Mouse (Mus musculus) embryonic facial prominence, embryonic 13.5 days (tissue): Measurements from ENCODE around the gene Babam2. TPM values are rescaled to one million over a fixed set of nuclear protein-coding genes. Genes with fewer than 3 reads are reported as not detected.
A peak's percentile ranks its signal among the peaks of the same experiment; 100 is the strongest.

Source experiments
- ATAC-seq: fragments of 200-750 bp; cut with Nextera tagmentation; 2 replicates; pipeline ENCODE4 v1.8.0; 2017; ENCODE audit warnings: low read depth; ENCODE audit not compliant: insufficient number of reproducible peaks, insufficient read depth, low FRiP score, low TSS enrichment
- H3K27ac ChIP-seq: fragments of 300-500 bp; sonication (generic); 2 replicates; pipeline ENCODE4 v1.5.1; 2015; ENCODE audit warnings: moderate library complexity, mild to moderate bottlenecking, inconsistent platforms
- H3K27me3 ChIP-seq: fragments of 300-500 bp; sonication (generic); 2 replicates; pipeline ENCODE4 v1.6.1; 2015; ENCODE audit warnings: mild to moderate bottlenecking, inconsistent platforms
- H3K36me3 ChIP-seq: fragments of 300-500 bp; sonication (generic); 2 replicates; pipeline ENCODE4 v1.6.1; 2015; ENCODE audit warnings: mild to moderate bottlenecking, inconsistent platforms
- H3K4me1 ChIP-seq: fragments of 300-500 bp; sonication (generic); 2 replicates; pipeline ENCODE4 v1.6.1; 2015; ENCODE audit warnings: inconsistent platforms
- H3K4me2 ChIP-seq: fragments of 300-500 bp; sonication (generic); 2 replicates; pipeline ENCODE4 v1.6.1; 2015; ENCODE audit warnings: moderate library complexity, mild to moderate bottlenecking, inconsistent platforms
- H3K4me3 ChIP-seq: fragments of 300-500 bp; sonication (generic); 2 replicates; pipeline ENCODE4 v1.5.1; 2015; ENCODE audit warnings: mild to moderate bottlenecking, inconsistent platforms
- H3K9ac ChIP-seq: fragments of 300-500 bp; sonication (generic); 2 replicates; pipeline ENCODE4 v1.6.1; 2015; ENCODE audit warnings: mild to moderate bottlenecking, inconsistent platforms
- H3K9me3 ChIP-seq: fragments of 300-500 bp; sonication (generic); 2 replicates; pipeline ENCODE4 v1.6.1; 2016; ENCODE audit warnings: inconsistent platforms
- WGBS: fragments of 180-500 bp; shearing (Covaris S2); methylation state at CpG from one replicate; pipeline ENCODE4 v1.1.7; 2015; ENCODE audit warnings: mixed read lengths; 5-methylcytosine and 5-hydroxymethylcytosine counted together
- polyA plus RNA-seq: library from polyadenylated mRNA; unstranded; fragments of >200 nt; fragmentation: Nextera tagmentation; extraction: Ambion mirVana; gene quantifications from 2 replicates; pipeline ENCODE4 v1.2.1, GENCODE M21; 2015

The Babam2 gene
- polyA plus RNA-seq, 1 experiment from 2014 or later: 50.1 TPM

DNA sequence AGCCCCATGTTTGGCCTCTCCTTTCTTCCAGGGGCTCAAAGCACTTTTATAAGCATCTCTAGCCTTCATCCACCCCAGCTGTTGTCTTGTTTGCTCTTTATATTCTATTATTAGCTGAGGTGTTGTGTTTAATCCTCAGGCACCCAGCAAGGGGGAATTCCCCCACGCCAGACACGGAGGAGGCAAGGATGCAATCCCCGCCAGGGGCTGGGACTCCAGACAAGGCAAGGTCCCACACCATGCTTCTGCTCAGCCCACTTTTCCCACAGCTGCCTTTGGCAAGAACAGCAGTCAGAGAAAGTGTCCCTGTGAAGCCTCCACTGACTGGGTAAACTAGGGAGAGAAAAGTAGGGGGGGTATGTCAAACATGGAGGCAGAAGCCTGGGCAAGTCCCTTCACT is 401.2 kb downstream of the Babam2 start:
- no peak overlapping the region for H3K9ac ChIP-seq
- peaks cover 40% of the 10 kb centered on the region for H3K4me1 ChIP-seq
- 71% methylated on average over 3 of the region's 3 CpGs for WGBS
- H3K27ac ChIP-seq: no peak overlapping the region
- no peaks in the 10 kb centered on the region for H3K27me3 ChIP-seq
- H3K4me3 ChIP-seq: no peak overlapping the region
- ATAC-seq: no peak
- H3K36me3 ChIP-seq: no peaks in the 10 kb centered on the region
- no peaks in the 10 kb centered on the region for H3K9me3 ChIP-seq
- H3K4me2 ChIP-seq: no peak overlapping the region

DNA sequence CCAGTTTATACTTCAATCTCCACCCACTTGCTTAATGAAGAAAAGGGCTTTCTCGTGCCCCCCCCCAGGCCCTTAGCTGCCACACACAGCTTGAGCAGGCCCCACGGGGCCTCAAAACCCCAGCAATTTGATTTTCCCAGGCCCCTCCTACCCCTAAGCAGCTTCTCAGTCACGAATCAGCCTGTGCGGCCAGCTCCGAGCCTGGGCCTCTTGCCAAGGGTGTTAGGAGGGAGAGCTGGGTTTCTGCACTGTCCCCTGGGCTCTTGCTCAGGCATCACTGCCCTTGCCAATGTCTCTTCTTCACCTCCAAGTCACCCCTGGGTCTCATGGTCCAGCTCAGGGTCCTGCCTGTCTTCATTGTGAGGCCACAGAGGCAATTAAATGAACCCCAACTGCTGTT is 405.0 kb downstream of the Babam2 start:
- Histone ChIP-seq H3K27me3 (no peaks in the 10 kb centered on the region), H3K9me3 (no peaks in the 10 kb centered on the region), H3K4me3 (no peak overlapping the region), H3K4me1 (peaks cover 40% of the 10 kb centered on the region), H3K36me3 (no peaks in the 10 kb centered on the region), H3K4me2 (peak overlapping the region; percentile 7; the same call in 1 of the 2 replicates), H3K27ac (peak overlapping the region; percentile 70), H3K9ac (peak overlapping the region; percentile 22; the same call in 1 of the 2 replicates)
- whole genome bisulfite sequencing: 6% methylated on average over 5 of the region's 5 CpGs
- ATAC-seq: peak; percentile 62; the same call in 1 of the 2 replicates

DNA sequence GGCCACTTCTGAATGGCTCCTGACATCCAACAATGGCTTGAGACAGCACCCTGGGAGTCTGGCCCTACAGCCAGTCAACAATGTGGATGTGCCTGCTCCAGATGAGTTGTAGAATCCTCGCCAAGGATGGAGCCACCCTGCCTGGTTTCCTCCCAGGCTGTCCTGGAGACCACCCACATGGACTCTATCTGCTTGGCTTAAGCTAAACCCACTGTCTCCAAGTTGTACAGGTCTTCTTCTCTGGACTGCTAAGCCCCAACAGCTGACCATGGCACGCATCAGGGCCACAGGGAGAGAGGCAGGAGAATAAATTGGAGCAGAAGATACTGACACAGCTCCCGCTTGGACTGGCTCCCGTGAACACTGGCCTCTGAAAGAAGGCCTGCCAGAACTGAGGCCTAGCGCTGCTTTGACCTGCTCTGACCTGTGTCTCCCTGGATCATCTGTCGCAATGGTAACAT is 405.5 kb downstream of the Babam2 start:
- Histone ChIP-seq H3K27me3 (no peaks in the 10 kb centered on the region), H3K9me3 (no peaks in the 10 kb centered on the region), H3K36me3 (no peaks in the 10 kb centered on the region), H3K27ac (peak overlapping the region; percentile 70; the same call in 1 of the 2 replicates), H3K9ac (no peak overlapping the region), H3K4me3 (no peak overlapping the region), H3K4me2 (no peak overlapping the region), H3K4me1 (peaks cover 40% of the 10 kb centered on the region)
- no peak for ATAC-seq
- 80% methylated on average over 6 of the region's 6 CpGs for WGBS

DNA sequence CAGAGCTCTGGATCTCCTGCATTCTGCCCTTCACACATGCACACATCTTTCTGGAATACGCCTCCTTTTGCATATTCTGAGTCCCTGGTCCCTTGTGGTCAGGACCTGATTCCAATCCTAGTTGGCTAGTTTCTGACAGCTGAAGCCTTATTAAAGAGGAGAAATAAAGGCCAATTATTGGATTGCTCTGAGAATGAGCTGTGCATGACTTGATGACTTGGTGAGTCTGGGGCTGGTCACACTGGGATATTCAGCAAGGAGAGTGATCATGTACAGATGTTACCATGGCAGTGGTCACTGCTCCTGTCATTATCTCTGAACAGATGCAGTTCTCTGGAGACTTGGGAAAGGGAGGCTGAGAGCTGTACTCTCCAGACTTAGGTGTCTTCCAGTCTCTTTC is 406.1 kb downstream of the Babam2 start:
- ATAC-seq: no peak
- Histone ChIP-seq H3K4me3 (no peak overlapping the region), H3K27ac (no peak overlapping the region), H3K9ac (no peak overlapping the region), H3K27me3 (no peaks in the 10 kb centered on the region), H3K9me3 (no peaks in the 10 kb centered on the region), H3K36me3 (no peaks in the 10 kb centered on the region), H3K4me2 (no peak overlapping the region), H3K4me1 (peaks cover 40% of the 10 kb centered on the region)
- WGBS: 89% methylated on average over 1 of the region's 1 CpGs

DNA sequence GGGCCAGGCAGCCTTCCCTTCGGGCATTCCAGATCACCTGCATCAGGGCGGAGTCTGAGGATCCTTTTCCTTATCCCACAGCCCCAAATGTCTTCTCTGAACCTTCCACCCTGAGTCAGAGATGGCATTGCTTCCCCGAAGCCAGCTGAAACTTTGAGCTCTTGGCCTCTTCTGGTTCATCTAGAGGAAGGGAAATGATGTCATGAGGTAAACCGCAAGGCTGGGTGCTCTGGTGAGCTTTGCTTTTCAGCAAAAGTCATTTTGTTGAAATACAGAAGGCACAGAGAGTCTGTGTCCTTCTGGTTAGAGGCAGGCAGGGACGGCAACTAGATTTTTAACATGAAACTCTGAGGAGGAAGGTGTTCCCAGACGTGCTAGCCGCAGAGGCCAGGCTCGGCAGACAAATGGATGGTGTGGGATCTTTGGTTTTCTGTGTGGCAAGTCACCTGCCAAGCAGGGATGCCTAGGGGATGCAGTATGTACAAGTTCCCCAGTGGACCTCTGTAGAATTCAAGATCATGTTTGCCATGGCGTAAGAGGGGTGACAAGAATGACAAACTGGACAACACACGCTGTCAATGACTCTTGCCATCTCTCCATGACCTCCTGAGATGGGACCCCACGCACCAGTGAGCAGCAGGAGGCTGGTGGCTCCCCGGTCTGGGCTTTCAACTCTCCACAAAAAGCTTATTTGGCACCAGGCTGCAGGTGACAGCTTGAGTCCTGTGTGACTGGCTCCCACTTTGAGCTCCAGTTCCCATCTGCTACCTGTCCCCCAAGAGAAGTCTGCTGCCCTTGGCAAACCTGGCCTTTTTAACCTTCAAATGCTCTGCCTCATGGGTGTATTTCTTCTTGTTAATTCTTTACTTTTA is 406.9 kb downstream of the Babam2 start:
- H3K27ac ChIP-seq: no peak overlapping the region

DNA sequence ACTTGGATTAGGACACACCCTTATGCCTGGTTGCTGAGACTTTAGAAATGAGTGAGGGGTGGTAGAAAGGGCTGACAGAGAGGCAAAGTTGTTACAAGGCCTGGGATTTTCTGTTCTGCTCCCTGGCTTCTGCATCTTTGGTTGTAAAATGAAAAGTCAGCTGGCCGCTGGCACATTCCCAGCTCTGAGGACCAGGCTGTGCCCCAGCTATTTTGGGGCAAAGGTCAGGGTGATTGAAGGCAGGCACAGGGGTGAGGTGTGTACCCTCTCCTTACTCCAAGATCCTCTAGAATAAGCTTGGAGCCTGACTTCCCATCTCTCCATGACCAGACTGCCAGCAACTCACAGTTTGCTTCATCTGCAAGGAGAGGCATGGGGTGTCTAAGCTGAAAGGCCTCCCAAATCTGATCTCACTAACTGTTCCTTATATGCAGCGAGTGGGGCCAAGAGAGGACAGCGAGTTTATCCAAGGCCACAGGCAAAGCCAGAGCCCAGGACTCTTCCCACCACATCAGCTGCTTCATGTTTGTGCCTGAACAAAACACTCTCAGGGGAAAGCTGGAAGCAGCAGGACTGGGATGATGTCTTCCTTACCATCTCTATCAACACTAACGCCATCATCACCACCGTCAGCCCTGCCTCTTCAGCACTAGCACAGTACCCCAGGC is 409.1 kb downstream of the Babam2 start:
- Histone ChIP-seq H3K27me3 (no peaks in the 10 kb centered on the region), H3K27ac (no peak overlapping the region), H3K9ac (no peak overlapping the region), H3K4me1 (peaks cover 21% of the 10 kb centered on the region), H3K4me2 (no peak overlapping the region), H3K36me3 (no peaks in the 10 kb centered on the region), H3K4me3 (no peak overlapping the region), H3K9me3 (no peaks in the 10 kb centered on the region)
- ATAC-seq: no peak
- 77% methylated on average over 5 of the region's 5 CpGs for WGBS

More for the DNA sequence above, 406.9 kb downstream of the Babam2 start:
- no peak for ATAC-seq
- 86% methylated on average over 12 of the region's 12 CpGs for WGBS
- H3K36me3 ChIP-seq: no peaks in the 10 kb centered on the region
- no peaks in the 10 kb centered on the region for H3K9me3 ChIP-seq
- H3K27me3 ChIP-seq: no peaks in the 10 kb centered on the region
- H3K4me2 ChIP-seq: no peak overlapping the region
- H3K4me1 ChIP-seq: peaks cover 34% of the 10 kb centered on the region
- no peak overlapping the region for H3K9ac ChIP-seq
- H3K4me3 ChIP-seq: no peak overlapping the region

DNA sequence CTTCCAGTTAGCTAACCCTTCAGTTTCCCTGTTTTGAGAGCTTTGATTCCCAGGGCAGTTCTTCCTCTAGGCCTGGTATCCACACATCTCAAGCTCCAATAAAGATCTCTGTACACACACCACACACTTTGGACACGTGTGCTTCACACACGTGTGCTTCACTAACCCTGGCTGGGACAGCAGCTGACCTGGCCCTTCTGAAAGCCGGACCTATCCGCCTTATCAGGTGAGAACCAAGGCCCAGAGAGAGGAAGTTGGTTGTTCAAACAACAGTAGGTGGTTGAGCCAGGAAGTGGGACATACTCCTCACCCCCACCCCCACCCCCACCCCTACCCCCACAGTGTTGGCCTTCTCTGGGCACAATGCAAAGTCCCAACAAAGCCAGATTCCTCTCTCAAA is 413.2 kb downstream of the Babam2 start:
- H3K27ac ChIP-seq: no peak overlapping the region
- H3K27me3 ChIP-seq: no peaks in the 10 kb centered on the region
- no peaks in the 10 kb centered on the region for H3K36me3 ChIP-seq
- H3K4me1 ChIP-seq: peaks cover 12% of the 10 kb centered on the region; the same call in 1 of the 2 replicates
- H3K9ac ChIP-seq: no peak overlapping the region
- no peak overlapping the region for H3K4me2 ChIP-seq
- no peak for ATAC-seq
- 90% methylated on average over 4 of the region's 4 CpGs for WGBS
- no peaks in the 10 kb centered on the region for H3K9me3 ChIP-seq
- no peak overlapping the region for H3K4me3 ChIP-seq

DNA sequence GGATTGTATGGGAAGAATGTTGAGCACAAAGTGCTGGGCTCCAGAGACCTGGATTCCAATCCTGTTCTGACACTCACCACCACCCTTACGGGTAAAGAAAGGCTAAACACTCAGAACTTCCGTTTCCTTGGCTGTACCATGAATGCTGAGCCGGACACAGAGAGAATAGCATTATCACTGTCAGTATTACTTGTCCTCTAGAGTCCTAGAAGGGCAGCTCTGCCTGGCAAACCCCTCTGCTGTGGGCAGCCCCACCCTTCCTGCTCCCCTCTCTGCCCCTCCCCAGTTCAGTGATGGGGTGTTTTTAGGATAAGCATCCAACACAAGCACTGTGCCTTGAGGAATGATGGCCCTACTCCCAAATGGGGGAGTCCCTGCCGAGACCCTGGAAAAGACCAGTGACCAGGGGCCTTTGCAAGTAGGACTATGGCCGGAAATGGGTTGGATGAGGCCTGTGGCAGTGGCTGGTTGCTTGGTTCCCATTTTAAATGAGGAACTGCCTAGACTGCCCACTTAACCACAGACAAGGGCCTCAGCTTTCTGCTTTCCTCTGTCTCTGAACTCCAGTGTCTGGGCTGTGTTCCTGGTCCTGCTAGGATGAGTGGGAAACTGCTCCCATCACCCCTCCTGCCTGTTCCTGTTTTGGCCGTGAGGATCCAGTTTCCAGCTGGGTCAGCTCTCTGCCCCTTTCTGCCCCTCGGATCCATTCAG is 414.9 kb downstream of the Babam2 start:
- H3K4me1 ChIP-seq: peaks cover 12% of the 10 kb centered on the region; the same call in 1 of the 2 replicates
- no peak overlapping the region for H3K9ac ChIP-seq
- no peaks in the 10 kb centered on the region for H3K27me3 ChIP-seq
- no peak overlapping the region for H3K4me3 ChIP-seq
- H3K36me3 ChIP-seq: no peaks in the 10 kb centered on the region
- peak overlapping the region; percentile 22; the same call in 1 of the 2 replicates for H3K27ac ChIP-seq
- 72% methylated on average over 7 of the region's 7 CpGs for WGBS
- ATAC-seq: no peak
- H3K4me2 ChIP-seq: no peak overlapping the region
- no peaks in the 10 kb centered on the region for H3K9me3 ChIP-seq

DNA sequence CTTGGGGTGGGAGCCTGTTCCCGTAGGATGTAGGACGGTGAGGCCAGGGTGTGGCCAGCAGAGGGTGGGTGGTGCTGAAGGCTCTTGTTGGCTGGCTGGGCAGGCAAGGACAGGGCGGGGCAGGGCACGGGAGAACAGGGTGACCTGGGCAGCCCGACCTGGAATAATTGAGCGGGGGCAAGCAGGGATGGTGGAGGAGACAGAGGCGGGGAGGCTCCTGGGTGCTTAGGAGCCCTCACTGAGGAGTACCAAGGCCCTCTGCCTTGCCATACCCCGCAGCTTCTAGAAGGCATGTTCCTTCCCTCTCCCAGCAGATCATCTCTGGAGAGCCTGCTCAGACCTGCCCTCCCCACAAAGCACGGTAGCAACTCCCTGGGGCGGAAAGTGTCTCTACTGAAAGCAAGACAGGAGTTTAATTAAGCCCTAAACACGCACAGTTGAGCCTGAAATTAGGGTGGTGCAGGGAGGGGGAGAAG is 423.5 kb downstream of the Babam2 start:
- Histone ChIP-seq H3K9me3 (no peaks in the 10 kb centered on the region), H3K4me3 (no peak overlapping the region), H3K9ac (no peak overlapping the region), H3K4me1 (peaks cover 30% of the 10 kb centered on the region), H3K27me3 (no peaks in the 10 kb centered on the region), H3K4me2 (0 out of 2 replicates have a peak overlapping the region, but pooled peaks have one; percentile 14), H3K36me3 (no peaks in the 10 kb centered on the region), H3K27ac (peak overlapping the region; percentile 77; the same call in 1 of the 2 replicates)
- ATAC-seq: peak; percentile 70; the same call in 1 of the 2 replicates
- WGBS: 41% methylated on average over 11 of the region's 11 CpGs

DNA sequence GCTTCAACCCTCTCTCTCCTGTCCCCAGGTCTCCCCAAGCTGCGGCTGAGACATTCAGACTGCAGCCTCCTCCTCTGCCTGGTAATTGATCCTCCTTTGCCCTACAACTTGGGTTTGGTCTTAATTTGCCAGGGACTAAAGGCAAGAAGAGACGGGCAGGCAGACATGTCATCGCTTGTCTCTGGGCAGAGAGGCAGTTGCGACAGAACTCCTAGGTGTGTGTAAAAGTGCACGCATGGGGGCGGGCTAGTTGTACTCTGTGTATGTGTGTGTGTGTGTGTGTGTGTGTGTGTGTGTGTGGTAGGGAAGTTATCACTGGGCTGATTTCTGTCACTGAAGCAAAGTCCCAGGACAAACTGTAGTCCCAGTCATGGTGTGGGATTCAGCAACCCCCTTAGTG is 424.5 kb downstream of the Babam2 start:
- ATAC-seq: no peak
- no peaks in the 10 kb centered on the region for H3K36me3 ChIP-seq
- no peak overlapping the region for H3K4me3 ChIP-seq
- no peak overlapping the region for H3K9ac ChIP-seq
- H3K4me2 ChIP-seq: 0 out of 2 replicates have a peak overlapping the region, but pooled peaks have one; percentile 14
- peak overlapping the region; percentile 77 for H3K27ac ChIP-seq
- 60% methylated on average over 6 of the region's 6 CpGs for WGBS
- H3K4me1 ChIP-seq: peaks cover 35% of the 10 kb centered on the region
- H3K9me3 ChIP-seq: no peaks in the 10 kb centered on the region
- H3K27me3 ChIP-seq: no peaks in the 10 kb centered on the region

DNA sequence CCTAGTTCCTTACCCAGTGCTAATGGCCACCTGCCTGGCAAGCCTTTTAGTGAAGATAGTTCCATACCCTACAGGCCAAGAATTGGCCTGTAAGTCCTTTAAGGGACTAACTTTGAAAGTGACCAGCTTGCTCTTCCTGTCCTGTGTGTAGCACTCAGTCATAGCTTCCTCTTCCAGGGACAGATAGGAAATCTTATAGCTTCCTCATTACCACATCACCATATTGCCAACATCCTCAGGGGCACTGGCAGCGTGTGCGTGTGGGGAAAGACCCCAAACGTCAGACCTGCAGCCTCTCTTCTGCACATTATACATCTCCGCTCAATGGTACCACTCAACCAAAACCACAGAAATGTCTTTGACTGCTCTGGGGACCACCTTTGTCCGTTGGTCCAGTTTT is 424.9 kb downstream of the Babam2 start:
- no peaks in the 10 kb centered on the region for H3K36me3 ChIP-seq
- H3K27me3 ChIP-seq: no peaks in the 10 kb centered on the region
- H3K4me3 ChIP-seq: no peak overlapping the region
- H3K4me1 ChIP-seq: peaks cover 37% of the 10 kb centered on the region
- no peak for ATAC-seq
- no peak overlapping the region for H3K27ac ChIP-seq
- no peaks in the 10 kb centered on the region for H3K9me3 ChIP-seq
- WGBS: 74% methylated on average over 5 of the region's 5 CpGs
- H3K9ac ChIP-seq: no peak overlapping the region
- H3K4me2 ChIP-seq: no peak overlapping the region
